Mouse (Mus musculus) C2C12 (cell line): Measurements from ENCODE around the gene Arhgap11a. TPM values are rescaled to one million over a fixed set of nuclear protein-coding genes. Genes with fewer than 3 reads are reported as not detected.

Experiments
- H3K27me3 ChIP-seq: one replicate; pipeline ENCODE4 v1.6.1; 2011; ENCODE audit not compliant: control insufficient read depth, insufficient read depth, insufficient read length
- H3K36me3 ChIP-seq: one replicate; pipeline ENCODE4 v1.6.1; 2011; ENCODE audit not compliant: control insufficient read depth, insufficient read depth
- H3K4me3 ChIP-seq: one replicate; pipeline ENCODE4 v1.5.1; 2011; ENCODE audit warnings: mild to moderate bottlenecking, control low read depth; ENCODE audit not compliant: poor library complexity, insufficient read depth, severe bottlenecking
- H3K79me2 ChIP-seq: one replicate; pipeline ENCODE4 v1.6.1; 2011; ENCODE audit not compliant: control insufficient read depth, insufficient read depth
- H3K79me3 ChIP-seq: one replicate; pipeline ENCODE4 v1.6.1; 2011; ENCODE audit warnings: low read depth, control low read depth
- H3ac ChIP-seq: one replicate; pipeline ENCODE3; 2011; ENCODE audit warnings: low read depth; ENCODE audit not compliant: control insufficient read depth, insufficient read length
- CEBPB ChIP-seq: IDR thresholded peaks from one replicate; pipeline ENCODE4 v1.6.1; 2011; ENCODE audit warnings: low read depth, mild to moderate bottlenecking, control low read depth, moderate library complexity
- CTCF ChIP-seq: IDR thresholded peaks from one replicate; pipeline ENCODE4 v1.5.1; 2011; ENCODE audit not compliant: control insufficient read depth, insufficient read depth, insufficient read length
- FOSL1 ChIP-seq: IDR thresholded peaks from one replicate; pipeline ENCODE4 v1.8.0; 2011; ENCODE audit warnings: mild to moderate bottlenecking, low read length; ENCODE audit not compliant: poor library complexity, insufficient read depth, severe bottlenecking
- MAX ChIP-seq: IDR thresholded peaks from one replicate; pipeline ENCODE4 v1.6.1; 2011; ENCODE audit warnings: mild to moderate bottlenecking, control low read depth
- MYOD1 ChIP-seq: IDR thresholded peaks from one replicate; pipeline ENCODE4 v1.6.1; 2011; ENCODE audit warnings: low read depth; ENCODE audit not compliant: control insufficient read depth, insufficient read length
- MYOG ChIP-seq: IDR thresholded peaks from one replicate; pipeline ENCODE4 v1.6.1; 2011; ENCODE audit not compliant: control insufficient read depth, insufficient read length; ENCODE audit errors: extremely low read depth
- USF1 ChIP-seq: IDR thresholded peaks from one replicate; pipeline ENCODE4 v1.6.1; 2011; ENCODE audit warnings: low read depth, mild to moderate bottlenecking, control low read depth, moderate library complexity
- polyA plus RNA-seq: library from polyadenylated mRNA; unstranded; fragments of >200 nt; fragmentation: generic; extraction: Trizol; gene quantifications from one replicate; pipeline ENCODE4 v1.2.1, GENCODE M21; 2012; ENCODE audit warnings: missing spikeins

Arhgap11a gene
- polyA plus RNA-seq, 1 experiment, result 12.4 TPM

GRCm38 (mm10) chr2:113788821-113789387, 59.6 kb downstream of the Arhgap11a start:
- Histone ChIP-seq H3K79me2 (no peaks in the 10 kb centered on the region), H3K79me3 (no peaks in the 10 kb centered on the region), H3ac (no peak overlapping the region), H3K4me3 (no peak overlapping the region), H3K36me3 (no peaks in the 10 kb centered on the region), H3K27me3 (no peaks in the 10 kb centered on the region)
- TF ChIP-seq CTCF (no peak), MYOD1 (no peak), FOSL1 (no peak), MYOG (no peak), USF1 (no peak), MAX (no peak), CEBPB (no peak)

DNA sequence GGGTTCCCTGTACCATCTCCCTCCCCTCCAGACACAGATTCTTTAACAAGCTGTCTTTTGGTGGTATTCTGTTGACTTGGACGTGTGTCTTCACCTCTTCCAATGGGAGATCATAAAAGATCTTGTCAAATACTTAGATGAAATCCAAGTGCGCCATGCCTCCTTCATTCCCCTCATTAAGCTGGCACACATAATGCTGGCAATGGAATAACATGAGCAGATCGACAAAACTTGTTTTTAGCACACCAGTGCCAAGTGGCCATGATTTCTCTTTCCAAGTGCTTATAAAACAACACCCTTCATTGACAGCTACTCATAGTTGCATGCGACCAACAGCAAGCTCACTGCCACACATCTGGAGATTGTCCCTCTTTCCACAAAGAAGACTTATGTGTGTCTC, 60.6 kb downstream of the Arhgap11a start:
- Histone ChIP-seq H3K79me3 (no peaks in the 10 kb centered on the region), H3K36me3 (no peaks in the 10 kb centered on the region), H3K4me3 (no peak overlapping the region), H3ac (no peak overlapping the region), H3K27me3 (no peaks in the 10 kb centered on the region), H3K79me2 (no peaks in the 10 kb centered on the region)
- TF ChIP-seq CEBPB (no peak), MYOD1 (no peak), MAX (no peak), MYOG (no peak), FOSL1 (no peak), USF1 (no peak), CTCF (no peak)

DNA sequence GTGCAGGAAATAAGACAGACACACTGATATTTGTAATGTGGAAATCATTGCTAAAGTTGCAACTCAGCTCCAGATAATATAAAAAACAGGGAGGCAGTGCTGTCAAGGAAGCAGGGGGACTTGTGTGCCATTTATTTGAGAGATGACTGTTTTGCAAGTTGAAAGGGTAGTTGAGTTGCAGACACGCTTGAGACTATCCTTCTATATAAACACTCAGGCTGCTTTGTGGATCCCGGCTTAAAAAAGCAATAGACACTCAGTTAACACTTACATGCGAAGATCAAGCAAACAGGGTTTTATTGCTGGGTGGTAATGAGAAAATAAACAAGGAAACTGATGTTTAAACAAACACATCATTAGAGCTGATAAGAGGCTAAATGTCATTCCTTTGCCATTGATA, 63.6 kb downstream of the Arhgap11a start:
- no peaks in the 10 kb centered on the region for H3K79me2 ChIP-seq
- no peak overlapping the region for H3ac ChIP-seq
- no peaks in the 10 kb centered on the region for H3K79me3 ChIP-seq
- H3K4me3 ChIP-seq, result no peak overlapping the region
- no peak for TF ChIP-seq FOSL1
- no peak for TF ChIP-seq USF1
- TF ChIP-seq MAX, result no peak
- no peak for TF ChIP-seq CEBPB
- TF ChIP-seq CTCF, result no peak
- TF ChIP-seq MYOD1, result no peak
- TF ChIP-seq MYOG, result no peak
- no peaks in the 10 kb centered on the region for H3K27me3 ChIP-seq
- H3K36me3 ChIP-seq, result no peaks in the 10 kb centered on the region

DNA sequence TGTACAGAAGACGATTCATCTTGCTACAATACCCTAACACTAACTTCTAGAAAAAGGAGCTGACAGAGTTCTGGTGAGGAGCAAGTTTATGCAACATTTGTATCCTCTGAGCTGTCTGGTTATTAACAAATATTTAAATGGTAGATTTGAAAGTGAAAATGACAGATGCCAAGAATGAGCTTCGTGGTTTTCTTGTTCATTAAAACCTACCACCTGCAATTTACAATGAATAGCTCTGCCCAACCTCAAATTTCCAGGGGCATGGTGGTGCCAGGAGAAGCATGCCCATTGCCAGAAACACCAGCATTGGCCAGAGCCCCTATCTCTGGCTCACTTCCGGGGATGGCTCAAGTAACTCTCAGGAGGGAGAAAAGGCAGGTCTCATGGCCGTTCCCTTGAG, 66.9 kb downstream of the Arhgap11a start:
- TF ChIP-seq FOSL1, result no peak
- Histone ChIP-seq H3K27me3 (no peaks in the 10 kb centered on the region), H3K4me3 (no peak overlapping the region), H3ac (no peak overlapping the region), H3K79me3 (no peaks in the 10 kb centered on the region), H3K36me3 (no peaks in the 10 kb centered on the region), H3K79me2 (no peaks in the 10 kb centered on the region)

Other genes with a start within 250 kb of the Arhgap11a start
- gene Grem1, start 90.0 kb downstream of the Arhgap11a start, polyA plus RNA-seq, result 69.1 TPM
- 0.05 TPM for gene Scg5, start 19.5 kb downstream of the Arhgap11a start, polyA plus RNA-seq
- gene Gjd2, start 165.0 kb upstream of the Arhgap11a start, polyA plus RNA-seq, result not detected
- 8.0 TPM for gene Actc1, start 204.9 kb upstream of the Arhgap11a start, polyA plus RNA-seq